Mouse (Mus musculus) embryonic facial prominence, embryonic 10.5 days (tissue): ENCODE data around the gene Pde5a. TPM values are rescaled to one million over a fixed set of nuclear protein-coding genes. Genes with fewer than 3 reads are reported as not detected.

ENCODE experiments used
- DNase-seq: peaks from one replicate; pipeline ENCODE4 v3.0.0-alpha.2; 2017; ENCODE audit warnings: low spot score
- H3K27ac ChIP-seq: fragments of 300-500 bp; sonication (generic); replicated peaks from 2 replicates; pipeline ENCODE4 v1.5.1; 2016; ENCODE audit warnings: mild to moderate bottlenecking
- H3K27me3 ChIP-seq: fragments of 300-500 bp; sonication (generic); replicated peaks from 2 replicates; pipeline ENCODE4 v1.6.1; 2016; ENCODE audit warnings: low read depth, mild to moderate bottlenecking; ENCODE audit not compliant: poor library complexity, severe bottlenecking
- H3K36me3 ChIP-seq: fragments of 300-500 bp; sonication (generic); replicated peaks from 2 replicates; pipeline ENCODE4 v1.6.1; 2016; ENCODE audit warnings: mild to moderate bottlenecking, moderate library complexity
- H3K4me1 ChIP-seq: fragments of 300-500 bp; sonication (generic); 2 replicates; pipeline ENCODE4 v1.6.1; 2016
- H3K4me3 ChIP-seq: fragments of 300-500 bp; sonication (generic); 2 replicates; pipeline ENCODE4 v1.5.1; 2016; ENCODE audit warnings: mild to moderate bottlenecking, moderate library complexity
- H3K9me3 ChIP-seq: fragments of 300-500 bp; sonication (generic); 2 replicates; pipeline ENCODE4 v1.6.1; 2016; ENCODE audit warnings: mild to moderate bottlenecking
- WGBS: fragments of 180-500 bp; shearing (Covaris S2); methylation state at CpG from one replicate; pipeline ENCODE4 v1.1.7; 2016; 5-methylcytosine and 5-hydroxymethylcytosine counted together
- polyA plus RNA-seq: library from polyadenylated mRNA; unstranded; fragments of >200 nt; fragmentation: Nextera tagmentation; extraction: Ambion mirVana; gene quantifications from 2 replicates; pipeline ENCODE4 v1.2.1, GENCODE M21; 2016

Pde5a gene
- polyA plus RNA-seq, 1 experiment from 2014 or later, result 3.2 TPM

DNA sequence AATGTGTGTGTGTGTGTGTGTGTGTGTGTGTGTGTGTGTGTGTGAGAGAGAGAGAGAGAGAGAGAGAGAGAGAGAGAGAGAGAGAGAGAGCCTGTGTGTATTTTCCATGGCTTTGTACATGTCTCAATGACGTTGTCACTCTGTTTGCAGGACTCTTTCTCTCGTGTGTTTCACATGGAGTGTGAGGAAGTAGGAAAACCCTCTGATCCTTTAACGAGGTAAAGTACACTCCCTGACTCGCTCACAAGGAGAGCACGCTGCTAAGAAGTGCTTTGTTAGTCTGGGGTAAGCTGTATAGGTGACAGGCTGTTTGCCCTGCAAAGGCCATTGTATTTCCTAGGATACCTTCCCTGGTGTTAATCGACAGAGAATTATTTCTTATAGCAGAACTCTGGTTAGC is 52.7 kb downstream of the Pde5a start:
- H3K9me3 ChIP-seq, result no peaks in the 10 kb centered on the region
- 65% methylated on average over 6 of the region's 6 CpGs for WGBS
- no peak for DNase-seq
- H3K27ac ChIP-seq, result no peak overlapping the region
- no peaks in the 10 kb centered on the region for H3K4me1 ChIP-seq
- H3K36me3 ChIP-seq, result peaks cover 10% of the 10 kb centered on the region
- no peaks in the 10 kb centered on the region for H3K27me3 ChIP-seq
- no peak overlapping the region for H3K4me3 ChIP-seq

DNA sequence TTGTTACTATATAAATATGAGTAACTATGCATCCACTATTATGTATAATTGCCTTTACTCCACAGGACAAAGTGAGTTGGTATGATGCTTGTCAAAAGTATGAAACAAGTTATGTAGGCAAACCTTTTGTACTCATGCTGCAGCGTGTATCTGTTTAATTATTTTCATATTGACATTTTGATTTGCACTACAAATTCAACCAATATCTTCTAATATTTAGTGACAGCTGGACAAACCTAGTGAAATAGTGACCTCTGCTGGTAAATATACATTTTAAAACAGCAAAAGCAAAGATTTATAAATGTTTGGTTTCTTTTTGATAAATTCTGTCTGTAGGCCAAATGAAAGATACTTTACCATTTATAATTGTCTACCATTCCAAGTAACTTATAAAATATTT is 55.5 kb downstream of the Pde5a start:
- WGBS, result 66% methylated on average over 1 of the region's 1 CpGs
- H3K27ac ChIP-seq, result no peak overlapping the region
- no peak for DNase-seq
- H3K9me3 ChIP-seq, result no peaks in the 10 kb centered on the region
- no peak overlapping the region for H3K4me3 ChIP-seq
- no peaks in the 10 kb centered on the region for H3K4me1 ChIP-seq
- peaks cover 8% of the 10 kb centered on the region for H3K36me3 ChIP-seq
- H3K27me3 ChIP-seq, result no peaks in the 10 kb centered on the region

DNA sequence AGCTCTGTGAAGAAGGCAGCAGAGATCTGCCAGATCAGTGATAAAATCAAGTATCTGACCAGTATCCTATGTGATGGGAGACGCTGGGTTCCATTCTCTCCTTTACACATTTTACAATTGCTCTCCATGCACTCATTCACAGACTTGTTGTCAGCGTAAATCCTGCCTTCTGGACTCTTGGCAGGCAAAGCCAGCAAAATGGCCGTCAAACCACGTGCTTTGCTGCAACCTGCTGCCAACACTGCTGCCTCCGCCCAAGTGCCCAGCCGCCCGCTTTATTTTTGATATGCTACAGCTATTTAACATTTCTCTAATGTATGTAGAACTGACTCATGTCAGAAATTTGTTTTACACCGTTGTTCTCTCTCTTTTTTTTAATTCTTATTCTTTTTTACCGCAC is 59.6 kb downstream of the Pde5a start:
- H3K4me1 ChIP-seq, result no peaks in the 10 kb centered on the region
- peaks cover 26% of the 10 kb centered on the region for H3K36me3 ChIP-seq
- H3K4me3 ChIP-seq, result no peak overlapping the region
- H3K9me3 ChIP-seq, result peaks cover 15% of the 10 kb centered on the region; the same call in 1 of the 2 replicates
- H3K27ac ChIP-seq, result no peak overlapping the region
- no peak for DNase-seq
- no peaks in the 10 kb centered on the region for H3K27me3 ChIP-seq
- 96% methylated on average over 9 of the region's 9 CpGs for WGBS

DNA sequence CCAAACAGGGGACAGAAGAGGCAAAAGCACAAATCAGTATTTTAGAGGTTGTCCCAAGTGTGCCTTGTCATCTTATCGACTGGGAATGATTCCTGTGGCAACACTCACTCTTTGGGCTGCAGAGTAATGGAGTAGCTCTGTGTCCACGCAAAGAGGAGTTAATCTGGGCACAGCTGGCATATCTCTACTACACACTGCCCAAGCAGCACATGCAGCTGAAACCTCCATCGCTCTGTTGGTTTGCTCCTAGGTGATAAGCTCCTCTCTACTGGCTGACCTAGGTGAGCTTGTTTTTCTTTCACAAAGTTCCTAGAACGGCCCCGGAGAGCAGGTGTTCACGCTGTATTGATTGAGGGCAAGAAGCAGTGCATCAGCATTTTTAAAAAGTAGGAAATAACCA is 60.8 kb downstream of the Pde5a start:
- WGBS, result 93% methylated on average over 6 of the region's 6 CpGs
- DNase-seq, result no peak
- H3K36me3 ChIP-seq, result peaks cover 28% of the 10 kb centered on the region
- no peak overlapping the region for H3K27ac ChIP-seq
- H3K4me1 ChIP-seq, result no peaks in the 10 kb centered on the region
- H3K9me3 ChIP-seq, result peaks cover 15% of the 10 kb centered on the region; the same call in 1 of the 2 replicates
- H3K4me3 ChIP-seq, result no peak overlapping the region
- H3K27me3 ChIP-seq, result no peaks in the 10 kb centered on the region

DNA sequence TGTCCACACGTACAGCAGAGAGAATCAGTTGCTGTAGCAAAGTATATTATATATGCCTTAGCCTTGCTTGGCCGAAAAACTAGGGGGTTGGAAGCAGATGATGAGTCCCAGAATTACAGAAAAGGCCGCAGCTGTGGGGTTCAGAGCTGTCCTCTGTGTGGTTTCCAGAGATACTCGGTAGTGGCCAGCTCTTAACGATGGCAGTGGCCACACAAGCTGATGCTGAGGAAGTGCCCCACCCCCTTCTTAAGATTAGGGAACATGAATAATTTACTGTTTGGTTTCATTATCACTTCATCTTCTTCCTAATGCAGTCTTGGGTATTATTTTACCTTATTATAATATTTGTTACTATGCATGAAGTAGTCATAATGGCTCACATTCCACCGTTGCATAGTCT is 71.3 kb downstream of the Pde5a start:
- 78% methylated on average over 6 of the region's 6 CpGs for WGBS
- peaks cover 43% of the 10 kb centered on the region for H3K27me3 ChIP-seq
- no peak overlapping the region for H3K4me3 ChIP-seq

DNA sequence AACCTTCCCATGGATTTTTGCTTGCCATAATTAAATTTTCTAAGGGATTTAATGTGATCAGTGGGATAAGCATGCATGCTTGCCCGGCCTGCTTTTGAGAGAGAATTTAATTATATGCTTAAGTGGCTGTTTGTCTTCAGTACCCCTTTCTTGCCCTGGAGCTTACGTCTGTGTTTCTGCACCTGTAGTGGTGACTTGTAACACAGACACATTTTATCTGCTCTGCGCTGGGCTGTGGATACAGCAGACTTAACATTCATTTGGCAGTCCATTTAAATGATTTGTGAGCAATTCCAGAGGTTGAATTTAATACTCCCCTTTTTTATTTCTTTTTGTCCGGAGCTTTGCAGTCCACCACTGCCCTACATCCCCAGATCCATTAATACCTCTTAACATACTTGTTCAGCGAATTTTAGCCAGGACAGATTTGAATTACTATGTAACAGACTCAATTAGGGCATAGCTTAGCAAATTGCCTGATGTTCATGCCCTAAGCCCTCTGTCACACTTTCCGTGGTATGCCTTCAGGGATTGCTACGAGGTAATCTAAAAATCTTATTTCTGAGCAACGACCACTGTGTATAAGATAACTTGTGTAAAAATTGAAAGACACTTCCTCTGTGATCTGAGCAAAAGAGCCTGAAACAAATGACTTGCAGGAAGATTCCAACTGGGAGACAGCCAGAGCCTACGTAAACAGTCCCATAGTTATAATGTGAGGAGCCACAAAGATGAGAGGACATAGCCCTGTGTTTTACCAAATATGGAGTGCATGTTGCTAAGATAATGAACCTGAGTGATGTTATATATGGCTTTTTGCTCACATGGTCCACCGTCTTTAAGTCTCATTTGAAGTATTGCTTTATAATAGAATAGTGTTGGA is 72.0 kb downstream of the Pde5a start:
- Histone ChIP-seq H3K4me3 (no peak overlapping the region), H3K4me1 (peaks cover 15% of the 10 kb centered on the region), H3K27me3 (peaks cover 41% of the 10 kb centered on the region), H3K9me3 (no peaks in the 10 kb centered on the region), H3K27ac (no peak overlapping the region), H3K36me3 (peaks cover 14% of the 10 kb centered on the region; the same call in 1 of the 2 replicates)
- DNase-seq, result no peak
- WGBS, result 70% methylated on average over 10 of the region's 10 CpGs

More for the DNA sequence above, 71.3 kb downstream of the Pde5a start:
- Histone ChIP-seq H3K36me3 (peaks cover 14% of the 10 kb centered on the region; the same call in 1 of the 2 replicates), H3K4me1 (peaks cover 15% of the 10 kb centered on the region), H3K9me3 (no peaks in the 10 kb centered on the region), H3K27ac (no peak overlapping the region)
- no peak for DNase-seq

DNA sequence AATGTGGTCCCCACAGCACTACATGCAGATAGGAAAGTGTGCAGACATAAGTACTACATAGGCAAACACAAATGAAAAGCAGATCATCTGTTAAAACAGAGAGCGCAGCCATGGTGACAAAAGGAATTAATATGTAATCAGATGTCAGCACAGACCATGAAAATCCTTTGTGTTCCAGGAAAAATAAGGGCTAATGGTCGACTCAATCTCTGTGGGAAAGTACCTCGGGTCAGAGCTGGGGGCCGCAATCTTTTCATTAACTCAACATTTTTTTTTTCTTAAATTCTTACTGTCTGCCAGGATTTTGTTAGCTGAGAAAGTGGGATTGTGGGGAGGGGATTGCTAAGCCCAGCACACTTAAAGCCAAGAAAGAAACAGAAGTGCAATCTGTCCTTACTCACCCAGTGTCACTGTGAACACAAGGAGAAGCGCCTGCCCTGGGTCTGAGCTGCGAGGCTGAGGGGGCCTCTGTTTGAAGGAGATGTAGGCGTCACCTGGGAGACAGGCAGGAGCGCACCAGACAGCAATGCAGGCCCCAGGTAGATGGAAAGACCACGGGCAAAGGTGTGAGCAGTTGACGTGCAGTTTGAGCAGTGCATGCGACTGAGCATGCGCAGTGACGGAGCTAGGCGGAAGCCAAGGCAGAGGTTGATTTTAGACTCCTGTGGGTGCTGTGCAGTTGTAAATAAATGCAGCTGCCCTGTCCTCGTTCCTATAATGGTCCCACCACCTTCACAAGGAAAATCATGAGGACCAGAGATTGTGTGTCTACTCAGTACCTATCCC is 72.9 kb downstream of the Pde5a start:
- Histone ChIP-seq H3K27ac (no peak overlapping the region; the same call in 1 of the 2 replicates), H3K4me3 (no peak overlapping the region), H3K36me3 (peaks cover 14% of the 10 kb centered on the region; the same call in 1 of the 2 replicates), H3K9me3 (no peaks in the 10 kb centered on the region), H3K4me1 (peaks cover 15% of the 10 kb centered on the region), H3K27me3 (peaks cover 38% of the 10 kb centered on the region)
- 85% methylated on average over 15 of the region's 15 CpGs for WGBS
- no peak for DNase-seq

DNA sequence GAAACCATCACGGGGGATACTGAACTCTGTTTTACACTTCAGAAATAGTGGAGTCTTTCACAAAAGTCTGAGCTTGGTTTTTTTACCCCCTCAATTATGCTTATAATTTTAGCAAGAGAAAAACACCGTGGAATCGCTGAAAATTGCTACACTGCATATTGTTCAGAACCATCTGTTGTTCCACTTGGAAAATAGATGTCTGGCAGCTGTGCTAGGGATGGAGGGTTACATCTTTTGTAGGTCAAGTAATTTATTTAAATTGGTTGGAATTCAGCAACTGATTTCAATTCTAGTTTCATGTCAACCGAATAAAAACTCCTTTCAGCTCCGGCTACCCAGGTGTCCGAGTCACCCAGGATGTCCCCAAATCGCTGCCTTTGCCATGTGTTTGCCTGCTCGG is 78.6 kb downstream of the Pde5a start:
- Histone ChIP-seq H3K27me3 (peaks cover 12% of the 10 kb centered on the region), H3K27ac (no peak overlapping the region), H3K9me3 (no peaks in the 10 kb centered on the region), H3K4me1 (no peaks in the 10 kb centered on the region), H3K36me3 (peaks cover 12% of the 10 kb centered on the region; the same call in 1 of the 2 replicates), H3K4me3 (no peak overlapping the region)
- no peak for DNase-seq
- WGBS, result 89% methylated on average over 8 of the region's 8 CpGs

DNA sequence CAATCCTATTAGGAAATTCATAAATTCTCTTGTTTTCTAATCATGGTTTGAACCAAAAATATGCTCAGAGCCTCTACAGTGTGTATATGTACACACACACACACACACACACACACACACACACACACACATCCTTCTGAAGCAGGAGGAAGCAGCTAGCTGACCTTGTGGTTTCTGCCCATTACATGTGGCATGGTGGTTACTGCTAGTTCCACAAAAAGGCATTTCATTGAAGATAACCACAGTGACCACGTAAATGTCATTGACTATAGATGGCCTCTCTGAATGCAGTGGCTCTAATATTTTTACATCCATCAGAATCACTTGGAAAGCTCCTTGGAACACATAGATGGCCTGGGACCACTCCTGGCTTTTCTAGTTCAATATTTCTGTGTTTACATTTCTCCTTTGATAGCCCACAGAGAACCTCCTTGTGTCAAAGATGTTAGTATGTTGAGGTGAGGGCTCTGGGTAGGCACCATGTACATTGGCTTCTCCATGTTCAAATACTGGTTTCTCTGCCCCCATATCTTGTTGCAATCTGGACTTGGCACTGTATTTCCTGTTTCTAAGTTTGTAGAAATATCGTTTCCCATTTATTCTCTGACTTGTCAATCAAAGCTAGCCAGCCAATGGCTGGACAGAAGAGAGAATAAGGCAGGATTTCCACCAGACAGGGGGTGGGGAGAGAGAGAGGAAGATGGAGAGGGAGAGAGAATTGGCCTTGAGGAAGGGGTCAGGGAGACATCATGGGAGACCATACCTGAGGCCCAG is 81.5 kb downstream of the Pde5a start:
- H3K36me3 ChIP-seq, result no peaks in the 10 kb centered on the region
- H3K27ac ChIP-seq, result no peak overlapping the region
- no peak for DNase-seq
- no peaks in the 10 kb centered on the region for H3K9me3 ChIP-seq
- no peak overlapping the region for H3K4me3 ChIP-seq
- peaks cover 6% of the 10 kb centered on the region; the same call in 1 of the 2 replicates for H3K4me1 ChIP-seq
- 0 out of 2 replicates have a peak, but pooled peaks cover 9% of the 10 kb centered on the region for H3K27me3 ChIP-seq
- WGBS, result 87% methylated on average over 2 of the region's 2 CpGs

DNA sequence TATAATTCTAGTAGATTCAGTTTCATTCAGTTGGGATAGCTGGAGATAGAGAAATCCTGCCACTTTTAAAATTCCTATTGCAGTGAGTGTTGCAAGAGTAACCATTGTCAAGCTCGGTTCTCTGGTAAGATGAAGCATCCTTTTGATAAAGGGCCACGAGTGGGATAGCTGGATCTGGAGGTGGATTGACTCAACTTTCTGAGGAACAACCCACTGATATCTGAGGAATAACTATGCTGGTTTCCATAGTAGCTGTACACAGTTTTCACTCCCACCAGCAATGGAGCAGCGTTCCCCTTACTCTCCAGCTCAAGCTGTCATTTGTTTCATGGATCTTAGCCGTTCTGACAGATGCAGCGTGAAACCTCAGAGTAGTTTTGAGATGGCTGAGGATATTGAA is 82.2 kb downstream of the Pde5a start:
- Histone ChIP-seq H3K27me3 (0 out of 2 replicates have a peak, but pooled peaks cover 9% of the 10 kb centered on the region), H3K4me3 (no peak overlapping the region), H3K27ac (no peak overlapping the region), H3K9me3 (no peaks in the 10 kb centered on the region), H3K36me3 (no peaks in the 10 kb centered on the region), H3K4me1 (peaks cover 6% of the 10 kb centered on the region; the same call in 1 of the 2 replicates)
- WGBS, result 92% methylated on average over 5 of the region's 5 CpGs
- DNase-seq, result no peak

DNA sequence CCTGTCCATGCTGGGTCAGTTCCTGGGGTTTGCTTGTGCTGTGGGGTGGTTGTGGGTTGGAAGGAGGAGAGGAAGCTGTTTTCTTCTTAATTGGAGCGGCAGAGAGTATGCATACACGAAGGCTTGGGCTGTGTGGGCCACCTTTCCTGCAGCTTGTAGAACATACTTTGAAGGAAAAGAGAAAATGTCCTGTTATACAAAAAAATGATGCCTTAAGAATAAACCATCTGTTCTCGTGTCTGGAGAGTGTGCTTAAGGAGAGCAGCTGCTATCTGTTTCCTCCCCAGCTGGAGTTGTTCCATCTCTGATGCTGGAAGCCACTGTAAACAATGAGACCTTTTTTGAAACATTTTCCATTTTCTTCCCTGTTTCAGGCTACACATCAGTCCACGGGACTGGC is 85.8 kb downstream of the Pde5a start:
- H3K9me3 ChIP-seq, result no peaks in the 10 kb centered on the region
- H3K27ac ChIP-seq, result no peak overlapping the region
- 0 out of 2 replicates have a peak, but pooled peaks cover 8% of the 10 kb centered on the region for H3K27me3 ChIP-seq
- H3K36me3 ChIP-seq, result 0 out of 2 replicates have a peak, but pooled peaks cover 3% of the 10 kb centered on the region
- WGBS, result 70% methylated on average over 4 of the region's 4 CpGs
- no peak for DNase-seq
- peaks cover 6% of the 10 kb centered on the region; the same call in 1 of the 2 replicates for H3K4me1 ChIP-seq
- no peak overlapping the region for H3K4me3 ChIP-seq

DNA sequence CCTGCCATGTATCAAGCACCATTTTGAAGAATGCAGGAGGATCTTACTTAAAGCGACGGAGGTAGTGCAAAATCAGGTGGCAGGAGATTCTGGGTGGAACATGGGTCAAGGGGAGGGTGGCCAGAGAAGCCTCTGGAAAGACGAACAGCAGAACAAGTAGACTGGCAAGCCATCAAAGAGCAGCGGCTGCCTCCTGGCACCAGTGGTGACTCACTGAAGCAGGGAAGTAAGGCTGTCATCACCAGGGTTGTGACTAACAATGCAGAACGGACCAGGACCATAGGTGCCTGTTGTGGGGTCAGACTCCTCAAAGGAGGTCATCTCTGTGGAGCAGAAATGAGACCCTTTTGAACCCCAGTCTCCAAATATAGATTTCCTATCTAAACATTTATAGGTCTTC is 89.5 kb downstream of the Pde5a start:
- WGBS, result 89% methylated on average over 5 of the region's 5 CpGs
- no peak for DNase-seq
- H3K9me3 ChIP-seq, result no peaks in the 10 kb centered on the region

More for the DNA sequence above, 89.5 kb downstream of the Pde5a start:
- Histone ChIP-seq H3K4me1 (peaks cover 18% of the 10 kb centered on the region), H3K27ac (no peak overlapping the region), H3K36me3 (0 out of 2 replicates have a peak, but pooled peaks cover 3% of the 10 kb centered on the region), H3K4me3 (no peak overlapping the region), H3K27me3 (0 out of 2 replicates have a peak, but pooled peaks cover 8% of the 10 kb centered on the region)
